ENCODE assay signal across 10 mouse cellular contexts in the genomic region with DNA sequence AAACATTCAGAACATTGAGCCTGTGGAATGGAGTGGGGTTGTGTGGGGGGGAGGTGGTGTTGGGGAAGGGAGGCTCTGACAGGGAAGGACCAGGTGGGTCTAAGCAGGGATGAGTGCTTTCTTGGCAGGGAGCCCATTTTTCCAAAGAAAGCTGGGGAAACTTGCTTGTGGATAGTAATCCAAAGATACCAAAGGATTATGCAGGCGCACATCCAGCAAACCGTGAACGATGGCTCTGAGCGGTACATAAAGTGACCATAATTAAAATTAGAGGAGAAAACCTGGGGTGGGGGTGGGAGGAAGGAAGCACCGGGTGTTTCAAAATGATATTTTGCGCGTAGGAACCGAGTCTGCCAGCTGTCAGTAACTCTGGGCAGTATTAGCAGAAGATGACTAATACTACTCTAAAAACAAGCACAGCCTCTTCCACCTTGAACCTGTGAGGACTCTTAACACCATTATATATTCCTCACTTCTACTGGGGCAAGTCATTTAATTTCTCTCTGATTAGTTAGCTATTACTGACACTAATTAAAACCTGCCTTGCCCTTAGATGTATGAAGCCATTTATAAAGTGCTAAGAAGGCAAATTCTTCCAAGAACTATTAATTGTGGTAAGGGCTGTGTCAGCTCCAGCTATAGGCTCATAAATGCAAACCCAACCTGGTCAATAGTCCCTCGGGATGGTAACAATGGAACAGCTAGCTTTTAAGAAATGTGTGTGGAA. TPM values are rescaled to one million over a fixed set of nuclear protein-coding genes. Genes with fewer than 3 reads are reported as not detected.
DNase-seq lines count a peak whose midpoint lies in the region; ATAC-seq lines count a peak whose summit lies in the region.
"Had no signal": no experiment of that assay in that cellular context is flagged by ENCODE, and none has a peak within 500 bp of the region (broad histone marks: within the 10 kb centered on the region; RNA-seq: fewer than 3 reads in every experiment).

No protein-coding gene starts in this region.

- DNase-seq in left cerebral cortex, postnatal 4 days: peak; percentile 70
- no peak for DNase-seq in left cerebral cortex, adult 8-10 months (ENCODE audit: low spot score in 2 of 2)
- DNase-seq in hindbrain, embryonic 14.5 days (ENCODE audit: low spot score): peak; percentile 63
- DNase-seq in right cerebral cortex, adult 18-20 months: no peak
- DNase-seq in ovary, postnatal 14 days (ENCODE audit: low spot score): no peak
- no peak for DNase-seq in adrenal gland, adult 18-20 months (ENCODE audit: low spot score in 2 of 2)
- DNase-seq: liver, embryonic 13.5 days; thymus, postnatal 14 days had no signal

- H3K27ac ChIP-seq in hindbrain, embryonic 14.5 days: peak overlapping the region; percentile 66
- no peak overlapping the region; the same call in 1 of the 2 replicates for H3K27ac ChIP-seq in neural tube, embryonic 14.5 days (ENCODE audit: low read depth, low read length)
- H3K27ac ChIP-seq: liver, embryonic 13.5 days had no signal

- intact Hi-C loops in left cerebral cortex, postnatal 4 days (cut with DNase I): no loop called here

- H3K4me1 ChIP-seq in hindbrain, embryonic 14.5 days (replicated peaks; ENCODE audit: control insufficient read depth, insufficient read depth, low read length): no peaks in the 10 kb centered on the region; the same call in 1 of the 2 replicates
- H3K4me1 ChIP-seq in neural tube, embryonic 14.5 days (ENCODE audit: control insufficient read depth, insufficient read depth, low read length): no peaks in the 10 kb centered on the region
- H3K4me1 ChIP-seq: liver, embryonic 13.5 days had no signal

- H3K9me3 ChIP-seq in hindbrain, embryonic 14.5 days (ENCODE audit: control insufficient read depth, low read length): no peaks in the 10 kb centered on the region
- no peaks in the 10 kb centered on the region for H3K9me3 ChIP-seq in neural tube, embryonic 14.5 days (ENCODE audit: control insufficient read depth, low read length)
- H3K9me3 ChIP-seq: liver, embryonic 13.5 days had no signal

- no peaks in the 10 kb centered on the region for H3K36me3 ChIP-seq in hindbrain, embryonic 14.5 days (replicated peaks; ENCODE audit: control insufficient read depth, insufficient read depth)
- no peaks in the 10 kb centered on the region for H3K36me3 ChIP-seq in neural tube, embryonic 14.5 days (ENCODE audit: control insufficient read depth, insufficient read depth, low read length)
- H3K36me3 ChIP-seq: liver, embryonic 13.5 days had no signal

- no peak overlapping the region for H3K4me2 ChIP-seq in hindbrain, embryonic 14.5 days (replicated peaks)
- no peak overlapping the region for H3K4me2 ChIP-seq in neural tube, embryonic 14.5 days (ENCODE audit: low read depth, low read length)
- H3K4me2 ChIP-seq: liver, embryonic 13.5 days had no signal

- no peak overlapping the region for H3K9ac ChIP-seq in hindbrain, embryonic 14.5 days
- H3K9ac ChIP-seq in neural tube, embryonic 14.5 days (replicated peaks; ENCODE audit: low read depth, low read length): no peak overlapping the region
- H3K9ac ChIP-seq: liver, embryonic 13.5 days had no signal

- ATAC-seq in common myeloid progenitor, adult 5-6 weeks (replicated peaks; ENCODE audit: low read depth, poor library complexity, severe bottlenecking): peak; percentile 81
- ATAC-seq in hindbrain, embryonic 14.5 days (ENCODE audit: low FRiP score): peak; percentile 59; the same call in 1 of the 2 replicates
- ATAC-seq in neural tube, embryonic 14.5 days (ENCODE audit: low read depth): peak; percentile 75

- no peak overlapping the region for H3K4me3 ChIP-seq in hindbrain, embryonic 14.5 days (replicated peaks; ENCODE audit: low read length)
- no peak overlapping the region for H3K4me3 ChIP-seq in neural tube, embryonic 14.5 days (ENCODE audit: low read depth, low read length)
- H3K4me3 ChIP-seq: liver, embryonic 13.5 days had no signal

- WGBS in hindbrain, embryonic 14.5 days: 44% methylated on average over 9 of the region's 9 CpGs
- 52% methylated on average over 9 of the region's 9 CpGs for WGBS in neural tube, embryonic 14.5 days

- H3K27me3 ChIP-seq in hindbrain, embryonic 14.5 days (ENCODE audit: control insufficient read depth, insufficient read depth, low read length): no peaks in the 10 kb centered on the region
- H3K27me3 ChIP-seq in neural tube, embryonic 14.5 days (ENCODE audit: control insufficient read depth, insufficient read depth, low read length): no peaks in the 10 kb centered on the region
- H3K27me3 ChIP-seq: liver, embryonic 13.5 days had no signal

RNA-seq across cellular contexts. Expression of a gene that starts 30.9 kb away (rescaled TPM):
- 10 to 100 TPM; 22.5 to 23.7 TPM for total RNA-seq in left cerebral cortex, postnatal 4 days (2021)
- total RNA-seq in left cerebral cortex, adult 8-10 months (2022): 1 to 10 TPM; 2.0 to 2.5 (median 2.2) TPM
- total RNA-seq in common myeloid progenitor, adult 5-6 weeks (2017): 77.8 and 110 TPM in 2 replicates
- polyA plus RNA-seq in hindbrain, embryonic 14.5 days (2014; fragmentation: Nextera tagmentation; extraction: Ambion mirVana): 8.6 and 10.7 TPM in 2 replicates
- 5.6 and 6.8 TPM in 2 replicates for polyA plus RNA-seq in neural tube, embryonic 14.5 days (2014; fragmentation: Nextera tagmentation; extraction: Ambion mirVana)
- total RNA-seq in adrenal gland, adult 18-20 months (2021): 10 to 100 TPM; 13.9 to 28.3 TPM

Comparison
In these comparisons a context has a peak if more than half of its experiments do, and no peak if none do; other contexts are left out.
1. DNase-seq: peak in left cerebral cortex, postnatal 4 days (single experiment) and hindbrain, embryonic 14.5 days (single experiment); none in left cerebral cortex, adult 8-10 months (0 of 2), right cerebral cortex, adult 18-20 months (single experiment), ovary, postnatal 14 days (single experiment) and adrenal gland, adult 18-20 months (0 of 2).
2. RNA of a gene that starts 30.9 kb away (total RNA-seq): 77.8 to 110 TPM in common myeloid progenitor, adult 5-6 weeks, 13.9 to 28.3 TPM in adrenal gland, adult 18-20 months and 22.5 to 23.7 TPM in left cerebral cortex, postnatal 4 days; 2.0 to 2.5 TPM in left cerebral cortex, adult 8-10 months; every median in the first group is over 4 times any median in the second.
3. Peak in every context shown above with its lines, with median percentiles within 50 percentile points of each other: ATAC-seq.